Mouse (Mus musculus) olfactory bulb, adult 2 months (tissue): ENCODE data around the gene Nynrin.

ENCODE experiments used
- CTCF ChIP-seq: fragments of 200-500 bp; IDR thresholded peaks from 2 replicates; pipeline ENCODE4 v1.5.1; 2012; ENCODE audit warnings: low read depth, mild to moderate bottlenecking, low read length, moderate library complexity; ENCODE audit not compliant: insufficient read depth
- POLR2A ChIP-seq: fragments of 200-500 bp; IDR thresholded peaks from 2 replicates; pipeline ENCODE4 v1.6.1; 2012; ENCODE audit warnings: mild to moderate bottlenecking, low read depth, low read length, moderate library complexity; ENCODE audit not compliant: insufficient read depth

DNA sequence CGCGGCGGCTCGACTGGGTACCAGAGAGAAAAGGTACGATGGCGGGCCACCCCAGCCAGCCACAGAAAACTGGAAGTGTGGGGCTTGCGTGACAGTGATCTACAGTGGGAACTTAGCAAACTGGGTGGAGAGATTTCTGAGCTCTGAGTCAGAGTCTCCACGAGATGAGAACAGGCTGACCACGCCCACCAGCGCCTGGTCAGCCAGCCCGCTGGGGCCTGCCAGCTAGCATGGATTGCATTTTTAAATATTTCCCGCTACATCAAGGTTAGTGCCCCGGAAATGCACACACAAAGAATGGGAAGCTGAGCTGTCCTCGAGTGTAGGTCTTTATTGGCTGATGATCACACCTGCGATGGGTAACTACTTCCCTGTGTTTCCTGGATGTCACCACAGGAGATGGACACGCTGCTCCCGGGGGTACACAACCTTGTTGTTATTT, 38.5 kb upstream of the Nynrin start:
- TF ChIP-seq CTCF (no peak), POLR2A (no peak)
